ENCODE assay signal across 19 mouse cellular contexts in the genomic region with DNA sequence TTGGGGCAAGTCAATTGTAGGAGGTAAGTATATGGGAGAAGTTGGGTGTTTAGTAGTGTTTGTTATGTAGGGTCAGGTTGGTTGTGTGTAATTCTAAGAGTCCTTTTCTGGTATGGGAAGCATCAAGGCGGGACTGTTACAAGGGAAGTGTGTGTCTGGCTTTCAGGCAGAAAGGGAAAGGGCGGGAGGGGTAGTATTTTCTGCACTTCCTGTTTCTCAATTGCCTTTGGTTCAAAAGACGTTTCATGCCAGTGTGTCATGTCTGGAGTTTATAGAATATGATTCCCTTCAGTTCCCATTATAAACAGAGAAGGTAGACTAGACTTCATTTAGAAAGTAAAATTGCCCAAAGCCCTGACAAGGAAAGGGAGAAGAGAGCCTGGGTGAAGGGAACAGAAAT.
DNase-seq lines count a peak whose midpoint lies in the region; ATAC-seq and TF ChIP-seq lines count a peak whose summit lies in the region.
"Had no signal": no experiment of that assay in that cellular context is flagged by ENCODE, and none has a peak within 500 bp of the region (broad histone marks: within the 10 kb centered on the region; RNA-seq: fewer than 3 reads in every experiment).

No protein-coding gene starts in this region.

- no peak overlapping the region for H3K9ac ChIP-seq in forebrain, postnatal 0 days
- H3K9ac ChIP-seq: forebrain, embryonic 13.5 days; heart, embryonic 13.5 days; hindbrain, embryonic 13.5 days had no signal

- no peaks in the 10 kb centered on the region for H3K4me1 ChIP-seq in forebrain, postnatal 0 days (ENCODE audit: insufficient read depth)

- H3K4me3 ChIP-seq in forebrain, postnatal 0 days (ENCODE audit: low read depth, low read length): no peak overlapping the region
- H3K4me3 ChIP-seq: embryonic facial prominence, embryonic 10.5 days; forebrain, embryonic 13.5 days; gastrocnemius, adult 2 months; heart, embryonic 13.5 days; hindbrain, embryonic 13.5 days had no signal

- DNase-seq in 416B (ENCODE audit: low read depth) (peak; percentile 43), MEL-GATA-1-ER (ENCODE audit: extremely low read depth, low read depth) (peak; percentile 7)
- no peak for DNase-seq in forebrain, postnatal 0 days
- no peak for DNase-seq in ovary, postnatal 10 days (ENCODE audit: low spot score)
- DNase-seq: adrenal gland, postnatal 10 days; cerebellum, adult 11-12 months; cerebellum, adult 9-10 months; cerebellum, postnatal 36 days; gastrocnemius, adult 2 months; gastrocnemius, postnatal 25 days; heart, adult 11 months; heart, postnatal 36 days had no signal

- H3K27ac ChIP-seq in forebrain, postnatal 0 days (ENCODE audit: low read depth, low read length): no peak overlapping the region
- H3K27ac ChIP-seq: embryonic facial prominence, embryonic 10.5 days; forebrain, embryonic 13.5 days; gastrocnemius, adult 2 months; heart, embryonic 13.5 days; hindbrain, embryonic 13.5 days; hindbrain, postnatal 0 days had no signal

- no peaks in the 10 kb centered on the region for H3K36me3 ChIP-seq in forebrain, postnatal 0 days (ENCODE audit: insufficient read depth)
- H3K36me3 ChIP-seq: embryonic facial prominence, embryonic 10.5 days; heart, embryonic 13.5 days; hindbrain, embryonic 13.5 days had no signal

- no peak overlapping the region for H3K4me2 ChIP-seq in forebrain, postnatal 0 days (ENCODE audit: low read depth)
- H3K4me2 ChIP-seq: forebrain, embryonic 13.5 days; heart, embryonic 13.5 days; hindbrain, embryonic 13.5 days had no signal

- TF ChIP-seq CTCF in forebrain, postnatal 0 days (IDR thresholded peaks at IDR 0.05; ENCODE audit: low read depth): no peak

- 77% methylated on average over 3 of the region's 3 CpGs for WGBS in forebrain, postnatal 0 days

- H3K9me3 ChIP-seq in forebrain, postnatal 0 days (ENCODE audit: low read length): no peaks in the 10 kb centered on the region
- H3K9me3 ChIP-seq: embryonic facial prominence, embryonic 10.5 days; forebrain, embryonic 13.5 days; heart, embryonic 13.5 days; hindbrain, embryonic 13.5 days had no signal

- no peaks in the 10 kb centered on the region for H3K27me3 ChIP-seq in forebrain, postnatal 0 days (ENCODE audit: insufficient read depth, low read length)
- H3K27me3 ChIP-seq: forebrain, embryonic 13.5 days; heart, embryonic 13.5 days; hindbrain, embryonic 13.5 days had no signal

- ATAC-seq in hematopoietic stem cell, adult 5-6 weeks (replicated peaks in 1 of 2; ENCODE audit: insufficient read depth in 1 of 2, low FRiP score in 2 of 2, low TSS enrichment in 1 of 2, low read depth in 1 of 2, poor library complexity in 2 of 2, severe bottlenecking in 2 of 2): peak; percentile 37 to 59; a peak in 3 of 4 replicates
- ATAC-seq in monocyte, adult 5-6 weeks (replicated peaks; ENCODE audit: insufficient number of reproducible peaks, low FRiP score, low TSS enrichment, poor library complexity, severe bottlenecking): 0 out of 2 replicates have a peak, but pooled peaks have one; percentile 40
- no peak for ATAC-seq in forebrain, postnatal 0 days
- ATAC-seq: forebrain, embryonic 13.5 days; hindbrain, postnatal 0 days had no signal

Comparison
In these comparisons a context has a peak if more than half of its experiments do, and no peak if none do; other contexts are left out.
1. DNase-seq: peak in 416B (single experiment) and MEL-GATA-1-ER (single experiment); none in forebrain, postnatal 0 days (single experiment) and ovary, postnatal 10 days (single experiment).